Mouse (Mus musculus): ENCODE measurements at regions not wholly inside any gene's neighbourhood (a gene's known extent, or its start where the extent isn't known, plus 50 kb on each side); places are given as distances from the start of the nearest gene placed in this dataset.

- TF ChIP-seq CTCF (IDR thresholded peaks at IDR 0.05; ENCODE audit: extremely low read depth, insufficient read length, insufficient replicate concordance, low read depth, low read length) (no peak), POLR2A (IDR thresholded peaks at IDR 0.05; ENCODE audit: low read depth, low read length) (no peak)
Observed at GRCm38 (mm10) chr8:86365726-86366125, 214.8 kb downstream of the Abcc12 start.

Data from small intestine, adult 2 months (tissue).